Mouse (Mus musculus) forebrain, postnatal 0 days (tissue): ENCODE measurements around the gene Ccdc121. TPM values are rescaled to one million over a fixed set of nuclear protein-coding genes. Genes with fewer than 3 reads are reported as not detected.

ENCODE experiments used
- ATAC-seq: fragments of 200-750 bp; cut with Nextera tagmentation; 2 replicates; pipeline ENCODE4 v1.8.0; 2017; ENCODE audit warnings: mild to moderate bottlenecking, moderate library complexity
- DNase-seq: peaks from one replicate; pipeline ENCODE4 v3.0.0-alpha.2; 2015
- H3K27ac ChIP-seq: fragments of 300-500 bp; sonication (generic); 2 replicates; pipeline ENCODE4 v1.5.1; 2014; ENCODE audit warnings: low read depth, mild to moderate bottlenecking, antibody characterized with exemption, low read length, moderate library complexity, mixed read lengths
- H3K27me3 ChIP-seq: fragments of 300-500 bp; sonication (generic); 2 replicates; pipeline ENCODE4 v1.6.1; 2014; ENCODE audit warnings: mild to moderate bottlenecking, low read length, mixed read lengths; ENCODE audit not compliant: insufficient read depth
- H3K36me3 ChIP-seq: fragments of 300-500 bp; sonication (generic); 2 replicates; pipeline ENCODE4 v1.6.1; 2014; ENCODE audit warnings: mild to moderate bottlenecking, moderate library complexity; ENCODE audit not compliant: insufficient read depth
- H3K4me1 ChIP-seq: fragments of 300-500 bp; sonication (generic); 2 replicates; pipeline ENCODE4 v1.6.1; 2014; ENCODE audit warnings: antibody characterized with exemption; ENCODE audit not compliant: insufficient read depth
- H3K4me2 ChIP-seq: fragments of 300-500 bp; sonication (generic); 2 replicates; pipeline ENCODE4 v1.6.1; 2014; ENCODE audit warnings: low read depth, mild to moderate bottlenecking, moderate library complexity
- H3K4me3 ChIP-seq: fragments of 300-500 bp; sonication (generic); 2 replicates; pipeline ENCODE4 v1.5.1; 2014; ENCODE audit warnings: low read depth, low read length, mixed read lengths
- H3K9ac ChIP-seq: fragments of 300-500 bp; sonication (generic); 2 replicates; pipeline ENCODE4 v1.6.1; 2014; ENCODE audit warnings: mild to moderate bottlenecking
- H3K9me3 ChIP-seq: fragments of 300-500 bp; sonication (generic); 2 replicates; pipeline ENCODE4 v1.6.1; 2016; ENCODE audit warnings: low read length
- CTCF ChIP-seq: sonication (generic); IDR thresholded peaks from 2 replicates; pipeline ENCODE4 v1.5.1; 2016; ENCODE audit warnings: antibody characterized with exemption, control low read depth, low read depth
- WGBS: fragments of 180-500 bp; shearing (Covaris S2); extraction: QIAGEN DNeasy Blood & Tissue Kit; methylation state at CpG from one replicate; pipeline ENCODE4 v1.1.7; 2014; 5-methylcytosine and 5-hydroxymethylcytosine counted together
- polyA plus RNA-seq: library from polyadenylated mRNA; unstranded; fragments of >200 nt; fragmentation: Nextera tagmentation; extraction: Ambion mirVana; gene quantifications from 2 replicates; pipeline ENCODE4 v1.2.1, GENCODE M21; 2015
- total RNA-seq: library from RNA; depleted of rRNA; stranded (reverse); fragments of >200 nt; gene quantifications from 2 replicates; pipeline ENCODE4 v1.2.3, GENCODE M21; 2014

The Ccdc121 gene
- total and polyA plus RNA-seq, 2 experiments from 2014 or later: 0.38 to 0.51 TPM

DNA sequence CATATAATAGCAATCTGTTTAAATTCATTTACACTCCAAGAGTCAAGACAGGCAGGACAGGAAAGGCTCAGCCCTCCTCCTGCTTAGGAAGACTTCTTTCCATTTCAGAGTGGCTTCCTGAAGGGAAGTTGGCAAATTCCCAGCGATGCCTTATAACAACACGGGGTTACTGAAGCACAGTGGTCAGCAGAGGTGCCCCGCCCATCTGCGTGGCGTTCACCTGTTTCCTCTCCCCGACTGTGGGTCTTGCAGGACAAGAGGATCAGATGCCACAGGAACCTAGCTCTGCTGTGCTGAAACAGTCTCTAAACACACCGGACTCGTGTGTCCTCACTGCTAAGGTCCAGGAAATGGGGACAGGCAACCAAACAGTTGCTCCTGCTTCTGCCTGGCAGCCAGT is 5.9 kb downstream of the Ccdc121 start:
- no peak overlapping the region for H3K4me3 ChIP-seq
- H3K4me2 ChIP-seq: no peak overlapping the region
- no peak overlapping the region for H3K27ac ChIP-seq
- H3K27me3 ChIP-seq: no peaks in the 10 kb centered on the region
- H3K36me3 ChIP-seq: no peaks in the 10 kb centered on the region
- no peak for TF ChIP-seq CTCF
- no peaks in the 10 kb centered on the region for H3K4me1 ChIP-seq
- H3K9me3 ChIP-seq: no peaks in the 10 kb centered on the region
- ATAC-seq (no peak), DNase-seq (no peak)
- no peak overlapping the region for H3K9ac ChIP-seq
- 70% methylated on average over 8 of the region's 8 CpGs for WGBS

DNA sequence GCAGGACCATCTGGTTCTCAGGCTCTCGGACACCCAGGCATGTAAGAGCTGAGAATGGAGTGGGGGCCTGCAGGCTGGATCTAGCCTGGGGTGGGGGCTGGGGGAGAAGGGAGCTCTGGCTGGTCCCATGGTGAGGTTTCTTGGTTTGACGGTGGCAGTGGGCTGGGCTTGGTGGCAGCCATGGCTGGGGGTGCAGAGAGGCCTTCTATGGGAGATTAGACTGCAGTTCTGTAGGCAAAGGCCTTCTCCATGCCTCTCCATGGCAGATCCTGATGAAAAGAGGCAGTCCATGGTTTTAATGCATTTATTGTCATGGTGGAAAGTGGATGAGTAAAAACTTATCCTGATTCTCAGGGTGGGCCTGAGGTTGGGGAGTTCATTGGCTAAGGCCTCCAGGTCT is 7.8 kb downstream of the Ccdc121 start:
- DNase-seq: no peak
- no peak overlapping the region for H3K27ac ChIP-seq
- 100% methylated on average over 2 of the region's 2 CpGs for WGBS

DNA sequence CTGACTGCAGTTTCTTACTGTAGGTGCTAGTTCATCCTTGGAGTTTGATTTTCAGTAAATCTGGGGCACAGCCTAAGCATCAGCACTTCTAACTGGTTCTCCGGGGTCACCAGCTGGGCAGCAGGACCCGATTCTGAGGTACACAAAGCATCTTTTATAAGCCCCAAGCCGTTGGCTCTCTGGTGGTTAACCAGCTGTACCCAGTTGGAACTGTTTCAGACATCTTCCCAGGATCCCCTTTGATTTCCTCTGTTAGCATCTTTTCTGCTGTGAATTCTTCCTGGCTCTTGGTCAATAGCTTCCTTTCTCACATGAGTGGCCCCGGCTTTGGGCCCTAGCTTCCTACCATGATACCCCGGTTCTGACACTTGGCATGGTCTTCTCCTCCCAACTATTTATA is 26.6 kb downstream of the Ccdc121 start:
- DNase-seq (peak; percentile 49), ATAC-seq (peak; percentile 59; the same call in 1 of the 2 replicates)
- no peaks in the 10 kb centered on the region for H3K36me3 ChIP-seq
- no peaks in the 10 kb centered on the region for H3K4me1 ChIP-seq
- H3K4me3 ChIP-seq: no peak overlapping the region
- no peak for TF ChIP-seq CTCF
- no peak overlapping the region for H3K27ac ChIP-seq
- no peaks in the 10 kb centered on the region for H3K9me3 ChIP-seq
- H3K27me3 ChIP-seq: no peaks in the 10 kb centered on the region
- no peak overlapping the region for H3K9ac ChIP-seq
- H3K4me2 ChIP-seq: no peak overlapping the region
- WGBS: 41% methylated on average over 5 of the region's 5 CpGs

More for the DNA sequence above, 7.8 kb downstream of the Ccdc121 start:
- no peak for ATAC-seq
- Histone ChIP-seq H3K4me1 (no peaks in the 10 kb centered on the region), H3K4me2 (no peak overlapping the region), H3K9me3 (no peaks in the 10 kb centered on the region), H3K36me3 (no peaks in the 10 kb centered on the region), H3K4me3 (no peak overlapping the region), H3K9ac (no peak overlapping the region), H3K27me3 (no peaks in the 10 kb centered on the region)
- TF ChIP-seq CTCF: no peak

DNA sequence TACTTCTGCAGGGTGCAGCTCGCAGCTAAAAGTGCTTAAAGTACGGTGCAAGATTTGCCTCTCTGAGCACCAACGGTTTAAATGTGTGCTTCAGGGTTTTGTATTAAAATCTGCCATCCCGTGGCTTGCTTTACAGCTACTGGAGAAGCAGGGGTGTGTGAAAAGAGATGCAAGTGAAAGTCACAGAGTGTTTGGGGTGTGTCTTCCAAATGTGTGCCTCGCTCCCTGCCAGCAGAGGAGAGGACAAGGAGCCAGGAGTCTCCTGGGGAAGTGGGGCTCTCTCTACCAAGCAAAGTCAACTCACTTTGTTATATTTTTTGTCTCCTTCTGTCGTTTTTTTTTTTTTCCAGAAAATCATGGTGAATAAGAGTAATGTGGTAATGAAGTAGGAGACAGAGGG is 34.7 kb downstream of the Ccdc121 start:
- no peaks in the 10 kb centered on the region for H3K27me3 ChIP-seq
- ATAC-seq (no peak), DNase-seq (no peak)
- H3K4me1 ChIP-seq: no peaks in the 10 kb centered on the region
- no peak overlapping the region for H3K4me2 ChIP-seq
- no peak overlapping the region for H3K4me3 ChIP-seq
- H3K27ac ChIP-seq: no peak overlapping the region
- no peaks in the 10 kb centered on the region for H3K36me3 ChIP-seq
- TF ChIP-seq CTCF: no peak
- H3K9ac ChIP-seq: no peak overlapping the region
- H3K9me3 ChIP-seq: no peaks in the 10 kb centered on the region
- 56% methylated on average over 6 of the region's 6 CpGs for WGBS

DNA sequence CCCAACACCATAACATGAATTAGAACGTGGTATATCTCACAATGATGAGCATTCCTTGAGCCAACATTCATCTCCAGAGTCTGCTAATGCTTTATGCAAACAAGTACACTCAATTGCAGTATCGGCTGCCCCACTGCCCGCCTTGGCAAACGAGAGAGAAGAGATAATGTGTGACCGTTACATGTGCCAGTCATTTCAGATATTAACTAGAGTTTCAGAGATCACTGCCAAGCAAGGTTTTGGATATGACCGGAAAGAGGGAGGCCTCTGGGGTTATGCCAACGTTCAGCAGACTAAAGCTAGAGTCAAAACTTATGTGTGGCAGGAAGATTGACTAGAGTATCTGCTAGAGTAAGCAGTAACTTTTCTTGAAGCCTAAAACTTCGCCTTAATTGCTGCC is 35.1 kb downstream of the Ccdc121 start:
- WGBS: 57% methylated on average over 8 of the region's 8 CpGs
- no peak for ATAC-seq
- Histone ChIP-seq H3K4me1 (no peaks in the 10 kb centered on the region), H3K36me3 (no peaks in the 10 kb centered on the region), H3K27ac (no peak overlapping the region), H3K4me2 (no peak overlapping the region), H3K4me3 (no peak overlapping the region), H3K9me3 (no peaks in the 10 kb centered on the region), H3K9ac (no peak overlapping the region), H3K27me3 (no peaks in the 10 kb centered on the region)
- no peak for DNase-seq
- TF ChIP-seq CTCF: no peak

DNA sequence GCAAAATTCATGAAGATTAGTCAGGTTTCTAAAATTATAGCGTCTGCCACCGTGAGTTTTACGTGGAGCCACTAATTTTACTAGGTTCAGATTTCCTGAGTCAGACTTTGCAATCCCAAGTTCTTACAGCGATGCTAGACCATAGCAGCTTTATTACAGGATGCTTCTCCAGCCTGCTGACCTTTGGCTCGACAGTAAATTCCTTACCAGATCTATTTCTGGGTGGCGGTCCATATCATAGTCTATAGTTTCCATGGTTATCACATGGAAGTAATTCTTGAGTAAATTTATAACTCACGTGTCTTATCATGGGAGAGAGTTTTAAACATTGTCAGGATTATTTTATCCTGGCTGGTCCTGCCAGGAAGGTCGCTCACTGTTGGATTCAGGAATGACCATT is 41.8 kb downstream of the Ccdc121 start:
- Histone ChIP-seq H3K9me3 (no peaks in the 10 kb centered on the region), H3K9ac (no peak overlapping the region), H3K4me2 (no peak overlapping the region), H3K36me3 (no peaks in the 10 kb centered on the region), H3K4me3 (no peak overlapping the region), H3K27ac (no peak overlapping the region), H3K4me1 (peaks cover 3% of the 10 kb centered on the region; the same call in 1 of the 2 replicates), H3K27me3 (no peaks in the 10 kb centered on the region)
- DNase-seq (no peak), ATAC-seq (no peak)
- 79% methylated on average over 8 of the region's 8 CpGs for WGBS
- no peak for TF ChIP-seq CTCF

DNA sequence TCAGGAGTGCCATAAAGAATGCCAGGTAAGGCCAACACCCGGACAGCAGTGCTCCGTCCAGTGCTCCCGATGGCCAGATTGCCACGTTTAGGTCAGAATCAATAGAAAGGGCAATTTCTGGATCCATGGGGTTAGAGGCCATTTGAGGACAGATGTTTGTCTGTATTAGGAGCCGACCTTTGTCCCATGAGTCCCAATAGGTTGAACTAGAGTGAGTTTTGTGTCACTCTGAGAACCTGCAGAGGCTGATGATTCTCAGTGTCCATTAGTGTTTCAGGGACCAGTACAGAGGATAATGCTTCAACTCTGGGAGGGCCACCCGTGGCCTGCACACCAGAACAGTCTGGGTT is 44.0 kb downstream of the Ccdc121 start:
- no peaks in the 10 kb centered on the region for H3K27me3 ChIP-seq
- peaks cover 3% of the 10 kb centered on the region; the same call in 1 of the 2 replicates for H3K4me1 ChIP-seq
- no peak overlapping the region for H3K4me3 ChIP-seq
- H3K4me2 ChIP-seq: no peak overlapping the region
- H3K9ac ChIP-seq: no peak overlapping the region
- no peak for DNase-seq
- TF ChIP-seq CTCF: no peak
- no peak for ATAC-seq
- no peaks in the 10 kb centered on the region for H3K36me3 ChIP-seq
- no peak overlapping the region for H3K27ac ChIP-seq
- WGBS: 97% methylated on average over 6 of the region's 6 CpGs
- H3K9me3 ChIP-seq: no peaks in the 10 kb centered on the region
